Mouse (Mus musculus) neutrophil, adult 59 days (primary cell): Measurements from ENCODE around the gene Nfkb1. TPM values are rescaled to one million over a fixed set of nuclear protein-coding genes. Genes with fewer than 3 reads are reported as not detected.

Source experiments
- total RNA-seq, 2 experiments: library from RNA; stranded (reverse); gene quantifications; 1 replicate in 1 of 2; 2 replicates in 1 of 2; pipeline ENCODE4 v1.2.4; 2023

Gene Nfkb1
- 100 to 1,000 TPM; 139 to 146 TPM for total RNA-seq

GRCm38 (mm10) chr3:135691191-135692131 lies at the start of gene Nfkb1:
TSS of gene Nfkb1 (minus strand) at chr3:135691547.

Other genes starting within 250 kb of the Nfkb1 start
- gene Manba, start 205.9 kb downstream of the Nfkb1 start, total RNA-seq = 10 to 100 TPM; 24.3 to 25.2 TPM
- gene Slc39a8, start 133.7 kb upstream of the Nfkb1 start, total RNA-seq = 1 to 10 TPM; 2.9 to 3.5 TPM